Mouse (Mus musculus): ENCODE results near the gene Zdhhc4. TPM values are rescaled to one million over a fixed set of nuclear protein-coding genes. Genes with fewer than 3 reads are reported as not detected.

Zdhhc4 gene
- total RNA-seq, 2 experiments from 2014 or later = 24.0 to 29.4 TPM

DNA sequence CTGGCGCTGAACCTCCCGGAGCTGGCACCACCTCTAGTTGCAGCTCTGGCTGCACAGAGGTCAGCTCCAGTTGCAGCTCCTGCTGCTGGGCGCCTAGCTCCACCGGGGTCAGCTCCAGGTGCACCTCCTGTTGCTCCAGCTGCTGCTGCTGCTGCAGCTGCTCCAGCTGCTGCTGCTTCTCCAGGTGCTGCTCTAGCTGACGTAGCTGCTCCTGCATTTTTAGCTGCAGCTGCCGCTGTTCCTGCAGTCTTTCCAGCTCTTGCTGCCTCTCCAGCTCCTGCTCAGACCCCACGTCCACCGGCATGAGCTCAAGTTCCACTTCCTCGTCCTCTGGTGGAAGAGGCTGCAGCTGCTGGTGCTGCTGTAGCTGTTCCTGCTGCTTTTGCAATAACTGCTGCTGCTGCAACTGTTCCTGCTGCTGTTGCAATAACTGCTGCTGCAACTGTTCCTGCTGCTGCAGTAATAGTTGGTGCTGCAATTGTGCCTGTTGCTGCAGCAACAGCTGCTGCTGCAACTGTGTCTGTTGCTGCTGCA, 40.6 kb downstream of the Zdhhc4 start:
- intact Hi-C loops (cut with DNase I) = no loop called here
- DNase-seq = no peak

GRCm38 (mm10) chr5:143287774-143288328, 41.2 kb downstream of the Zdhhc4 start:
- intact Hi-C loops (cut with DNase I) = no loop called here

GRCm38 (mm10) chr5:143284762-143285161, 44.3 kb downstream of the Zdhhc4 start:
- no peak for DNase-seq
- intact Hi-C loops (cut with DNase I) = no loop called here

More at GRCm38 (mm10) chr5:143287774-143288328, 41.2 kb downstream of the Zdhhc4 start:
- DNase-seq = no peak

DNA sequence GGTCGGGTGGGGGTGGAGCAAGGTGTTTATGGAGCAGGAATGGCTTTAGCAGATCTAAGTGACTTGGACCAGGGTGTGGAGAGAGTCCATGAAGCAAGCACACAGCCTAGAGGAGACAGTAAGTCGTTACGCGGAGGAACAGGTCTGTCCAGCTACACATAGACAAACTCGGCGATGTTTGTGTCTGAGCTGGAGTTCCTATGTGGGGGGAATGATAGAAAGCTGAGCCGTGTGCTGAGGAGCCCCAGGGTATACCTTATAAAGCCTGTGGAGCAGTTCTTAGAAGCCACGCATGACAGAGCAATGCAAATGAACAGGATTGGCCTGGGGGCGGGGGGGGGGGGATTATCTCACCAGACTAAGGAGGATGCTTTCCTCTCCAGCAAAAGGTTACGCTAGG, 49.8 kb downstream of the Zdhhc4 start:
- DNase-seq = no peak
- intact Hi-C loops (cut with DNase I) = no loop called here

DNA sequence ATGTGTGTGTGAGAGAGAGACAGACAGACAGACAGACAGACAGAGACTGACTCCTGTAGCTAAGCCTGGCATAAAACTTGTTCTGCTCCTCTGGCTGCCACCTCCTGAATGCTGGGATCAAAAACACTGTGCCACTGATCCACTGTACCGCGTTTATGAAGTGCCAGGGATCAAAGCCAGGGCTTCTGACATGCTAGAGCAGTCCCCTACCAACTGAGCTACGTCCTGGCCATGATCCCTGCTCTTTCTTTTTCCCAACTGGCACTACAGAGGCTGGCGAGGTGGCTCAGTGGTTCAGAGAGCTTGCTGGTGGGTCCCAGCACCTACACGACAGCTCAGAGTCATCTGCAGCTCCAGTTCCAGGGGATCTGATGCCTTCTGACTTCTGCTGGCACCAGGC, 53.3 kb downstream of the Zdhhc4 start:
- intact Hi-C loops (cut with DNase I) = no loop called here
- no peak for DNase-seq

GRCm38 (mm10) chr5:143272540-143273330, 56.3 kb downstream of the Zdhhc4 start:
- intact Hi-C loops (cut with DNase I) = no loop called here
- DNase-seq = no peak

DNA sequence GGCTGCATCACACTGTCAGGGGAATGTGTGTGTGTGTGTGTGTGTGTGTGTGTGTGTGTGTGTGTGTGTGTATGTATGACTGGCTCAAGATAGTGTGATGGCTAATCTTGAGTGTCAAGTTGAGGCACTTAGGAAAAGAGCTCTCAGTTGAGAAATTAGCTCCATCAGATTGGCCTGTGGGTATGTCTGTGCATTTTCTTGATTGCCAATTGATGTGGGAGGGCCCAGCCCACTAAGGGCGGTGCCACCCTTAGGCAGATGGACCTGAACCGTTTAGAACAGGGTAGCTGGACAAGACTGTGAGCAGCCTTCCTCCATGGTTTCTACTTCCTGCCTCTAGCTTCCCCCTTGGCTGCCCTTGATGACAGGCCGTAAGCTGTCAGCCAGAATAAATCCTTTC, 56.9 kb downstream of the Zdhhc4 start:
- intact Hi-C loops (cut with DNase I) = no loop called here
- DNase-seq = no peak

DNA sequence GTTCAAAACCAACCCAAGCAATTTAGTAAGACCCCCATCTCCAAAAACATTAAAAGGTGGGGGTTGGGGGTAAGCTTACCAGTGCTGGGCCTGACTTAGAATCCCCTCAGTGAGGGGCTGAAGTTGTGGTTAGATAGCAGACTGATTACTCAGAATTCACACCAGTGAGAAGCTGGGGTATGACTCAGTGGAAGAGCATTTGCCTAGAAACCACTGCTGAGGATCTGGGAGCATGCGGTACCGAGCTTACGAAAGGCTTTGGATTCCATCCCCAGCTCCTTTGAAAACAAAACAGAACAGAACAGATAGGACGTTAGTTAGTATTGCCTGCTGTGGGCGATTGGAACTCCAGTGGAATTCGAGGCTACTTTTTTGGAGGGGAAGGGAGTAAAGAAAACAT, 57.4 kb downstream of the Zdhhc4 start:
- intact Hi-C loops (cut with DNase I) = loop anchor here (2.0 kb wide), 1 partner anchor 37 kb away; the partner anchor contains the start of gene Zfp12
- no peak for DNase-seq

DNA sequence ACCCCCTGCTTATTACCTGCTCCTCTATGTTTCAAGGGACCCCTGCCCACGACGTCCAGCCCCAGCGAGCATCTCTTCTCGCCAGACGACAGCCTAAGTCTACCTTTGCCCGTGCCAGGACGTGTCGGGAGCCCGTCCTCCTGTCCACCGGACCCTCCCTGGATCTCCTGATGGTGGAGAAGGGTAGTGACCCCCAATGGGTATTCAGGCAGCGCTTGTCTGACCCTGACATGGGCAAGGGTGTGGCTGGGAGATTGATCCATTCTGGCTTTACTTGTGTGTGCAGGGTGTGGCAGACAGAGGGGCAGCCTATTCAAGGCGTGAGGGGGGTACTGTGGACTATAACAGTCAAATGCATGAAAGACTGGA, 58.9 kb downstream of the Zdhhc4 start:
- DNase-seq = no peak
- intact Hi-C loops (cut with DNase I) = loop anchor here (2.0 kb wide), 1 partner anchor 35 kb away; the partner anchor contains the start of gene Zfp12

DNA sequence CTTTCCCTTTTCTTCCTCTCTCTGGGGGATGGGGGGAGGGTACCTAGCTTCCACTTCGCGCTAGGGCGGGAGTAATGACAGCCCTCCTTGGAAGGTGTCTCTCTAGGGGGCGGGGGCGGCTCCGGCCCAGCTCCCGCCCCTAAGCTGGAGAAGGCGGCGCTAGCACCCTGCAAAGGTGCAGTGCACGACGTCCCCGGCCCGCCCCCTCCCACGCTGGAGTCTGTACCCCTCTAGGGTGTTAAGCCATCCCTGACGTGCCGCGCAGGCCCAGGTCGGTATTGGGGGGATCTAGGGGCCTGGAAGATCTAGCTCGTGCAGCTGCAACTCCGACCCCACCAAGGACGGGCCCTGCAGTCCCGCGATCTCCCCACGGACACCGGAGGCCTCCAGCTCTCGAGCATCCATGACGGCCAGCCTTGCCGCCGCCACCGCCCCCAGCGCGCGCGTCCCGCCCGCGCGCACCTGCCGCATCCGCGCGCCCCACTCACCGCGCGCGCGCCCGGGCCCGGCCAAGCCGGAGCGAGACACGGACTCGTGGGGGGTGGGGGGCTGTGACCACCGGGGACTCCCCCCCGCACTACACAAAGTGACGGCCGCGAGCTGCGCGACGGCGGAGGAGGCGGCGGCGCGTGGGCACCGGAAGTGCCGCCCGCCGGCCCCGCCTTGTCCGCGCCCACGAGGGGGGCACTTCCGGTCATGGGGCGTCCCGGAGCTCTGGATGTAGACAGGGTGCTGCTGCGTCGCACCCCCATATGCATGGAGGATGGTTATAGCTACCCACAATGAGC, 59.5 kb downstream of the Zdhhc4 start, which contains the start of gene Zfp316:
Gene Zfp316 (minus strand): TSS at position 660 of the 788 bp plus-strand sequence.
- intact Hi-C loops (cut with DNase I) = loop anchor here (2.0 kb wide), 1 partner anchor 35 kb away; the partner anchor contains the start of gene Zfp12
- peak; percentile 73 to 78 for DNase-seq

DNA sequence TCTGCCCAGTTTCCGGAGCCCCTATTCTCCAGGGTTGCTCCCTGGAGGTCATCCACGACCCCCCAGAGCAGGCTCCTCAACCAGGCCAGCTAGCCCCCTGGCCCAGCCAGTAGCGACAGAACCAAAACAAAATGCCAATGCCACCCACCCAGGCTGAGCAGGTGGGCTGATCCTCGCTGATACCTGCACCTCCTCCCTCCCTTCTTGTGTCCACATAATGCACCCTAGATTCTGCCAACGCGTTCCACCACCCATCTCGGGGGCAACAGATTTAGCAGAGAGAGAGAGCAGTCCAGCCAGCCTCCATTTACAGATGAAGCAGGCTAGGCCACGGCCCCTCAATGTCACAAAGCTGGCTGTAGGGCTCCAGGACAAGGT, 60.1 kb downstream of the Zdhhc4 start:
- DNase-seq = no peak
- intact Hi-C loops (cut with DNase I) = no loop called here

GRCm38 (mm10) chr5:143266794-143267193, 62.3 kb downstream of the Zdhhc4 start:
- intact Hi-C loops (cut with DNase I) = no loop called here
- no peak for DNase-seq

Other genes with a start within 250 kb of the Zdhhc4 start
- 10 to 100 TPM; 27.1 to 28.0 TPM for gene Rnf216, start 216.3 kb downstream of the Zdhhc4 start, total RNA-seq (2021)
- not detected for gene Olfr718-ps1, start 181.7 kb downstream of the Zdhhc4 start, total RNA-seq (2021)
- gene Rbak, start 148.5 kb downstream of the Zdhhc4 start, total RNA-seq (2021) = 1 to 10 TPM; 4.4 to 5.3 TPM
- gene Spdye4b, start 148.2 kb downstream of the Zdhhc4 start, total RNA-seq (2021) = not detected
- gene Spdye4a, start 102.4 kb downstream of the Zdhhc4 start, total RNA-seq (2021) = not detected
- gene Zfp12, start 94.1 kb downstream of the Zdhhc4 start, total RNA-seq (2021) = 1 to 10 TPM; 8.5 to 8.6 TPM
- 1 to 10 TPM; 5.1 to 6.0 TPM for gene Zfp316, start 59.2 kb downstream of the Zdhhc4 start, total RNA-seq (2021)
- gene Zfp853, start 35.6 kb downstream of the Zdhhc4 start, total RNA-seq (2021) = under 1 TPM; 0.08 to 0.19 TPM
- gene E130309D02Rik, start 13.9 kb downstream of the Zdhhc4 start, total RNA-seq (2021) = 10 to 100 TPM; 15.4 to 15.8 TPM
- gene Grid2ip, start 28.1 kb upstream of the Zdhhc4 start, total RNA-seq (2021) = not detected
- gene Kdelr2, start 74.6 kb upstream of the Zdhhc4 start, total RNA-seq (2021) = 10 to 100 TPM; 50.0 to 53.8 TPM
- 1 to 10 TPM; 8.2 to 9.0 TPM for gene Daglb, start 135.3 kb upstream of the Zdhhc4 start, total RNA-seq (2021)
- 100 to 1,000 TPM; 239 to 240 TPM for gene Rac1, start 198.8 kb upstream of the Zdhhc4 start, total RNA-seq (2021)